Mouse (Mus musculus): Measurements from ENCODE around the gene Tmem135.

- TF ChIP-seq POLR2A (IDR thresholded peaks at IDR 0.05; ENCODE audit: low read depth, low read length) (no peak), POLR2AphosphoS2 (IDR thresholded peaks at IDR 0.05; ENCODE audit: low read depth, low read length) (no peak), CTCF (conservative IDR thresholded peaks at IDR 0.05 in 1 of 2, IDR thresholded peaks at IDR 0.05 in 1 of 2; ENCODE audit: low read depth in 2 of 2, low read length in 2 of 2) (no peak), ZMIZ1 (IDR thresholded peaks at IDR 0.05; ENCODE audit: low read depth, low read length) (no peak), MXI1 (IDR thresholded peaks at IDR 0.05; ENCODE audit: low read depth, low read length) (no peak)
These were observed 168.0 kb downstream of the Tmem135 start for GRCm38 (mm10) chr7:89235974-89236507.

Measured in CH12.LX (cell line).